8 mouse cellular contexts compared by ENCODE assay signal in the genomic region with DNA sequence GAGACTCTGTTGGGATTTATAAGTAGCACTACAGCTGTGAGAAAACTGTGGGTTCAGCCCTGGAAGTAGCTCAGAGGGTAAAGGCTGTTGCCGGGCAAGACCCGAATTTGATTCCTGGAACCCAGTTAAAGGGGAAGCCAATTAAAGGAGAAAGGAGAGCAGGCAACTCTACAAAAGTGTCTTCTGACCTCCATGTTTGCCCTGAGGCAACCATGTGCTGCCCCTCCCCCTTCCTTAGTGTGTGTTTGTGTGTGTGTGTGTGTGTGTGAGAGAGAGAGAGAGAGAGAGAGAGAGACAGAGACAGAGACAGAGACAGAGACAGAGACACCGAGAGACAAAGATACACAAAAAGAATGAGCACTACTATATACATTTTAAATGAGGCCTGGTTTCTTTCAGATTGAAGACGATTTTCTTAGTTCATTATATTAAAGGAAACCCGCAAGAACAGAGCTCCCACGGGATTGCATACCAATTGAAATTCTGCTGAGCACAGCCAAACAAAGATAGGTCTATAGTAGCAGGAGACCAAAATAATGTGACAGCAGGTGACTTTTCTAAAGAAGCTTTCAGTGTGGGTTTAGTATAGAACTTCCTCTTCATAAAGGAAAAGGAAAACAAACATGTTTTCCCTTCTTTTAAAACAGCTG. TPM values are rescaled to one million over a fixed set of nuclear protein-coding genes. Genes with fewer than 3 reads are reported as not detected.
DNase-seq lines count a peak whose midpoint lies in the region; ATAC-seq and TF ChIP-seq lines count a peak whose summit lies in the region.

No protein-coding gene starts in this region.

- no peaks in the 10 kb centered on the region for H3K36me3 ChIP-seq in forebrain, postnatal 0 days (ENCODE audit: insufficient read depth)
- H3K36me3 ChIP-seq in kidney, embryonic 14.5 days (ENCODE audit: control insufficient read depth, insufficient read depth, low read length), result no peaks in the 10 kb centered on the region
- H3K36me3 ChIP-seq in midbrain, embryonic 14.5 days (ENCODE audit: control insufficient read depth, insufficient read depth, low read length), result no peaks in the 10 kb centered on the region

- no peak overlapping the region for H3K27ac ChIP-seq in forebrain, postnatal 0 days (ENCODE audit: low read depth, low read length)
- peak overlapping the region; percentile 89 for H3K27ac ChIP-seq in kidney, embryonic 14.5 days (ENCODE audit: low read depth, low read length)
- no peak overlapping the region for H3K27ac ChIP-seq in midbrain, embryonic 14.5 days (replicated peaks; ENCODE audit: low read depth, low read length)

- peak overlapping the region; percentile 18; the same call in 1 of the 2 replicates for H3K4me2 ChIP-seq in forebrain, postnatal 0 days (ENCODE audit: low read depth)
- H3K4me2 ChIP-seq in kidney, embryonic 14.5 days (replicated peaks; ENCODE audit: low read depth, low read length), result peak overlapping the region; percentile 42
- peak overlapping the region; percentile 47 for H3K4me2 ChIP-seq in midbrain, embryonic 14.5 days (ENCODE audit: low read length)

- H3K9me3 ChIP-seq in forebrain, postnatal 0 days (ENCODE audit: low read length), result no peaks in the 10 kb centered on the region
- H3K9me3 ChIP-seq in kidney, embryonic 14.5 days (ENCODE audit: control insufficient read depth, low read length), result no peaks in the 10 kb centered on the region
- no peaks in the 10 kb centered on the region for H3K9me3 ChIP-seq in midbrain, embryonic 14.5 days (ENCODE audit: control insufficient read depth, low read length)

- no peaks in the 10 kb centered on the region for H3K27me3 ChIP-seq in forebrain, postnatal 0 days (ENCODE audit: insufficient read depth, low read length)
- H3K27me3 ChIP-seq in kidney, embryonic 14.5 days (ENCODE audit: control insufficient read depth, insufficient read depth, low read length), result no peaks in the 10 kb centered on the region
- H3K27me3 ChIP-seq in midbrain, embryonic 14.5 days (ENCODE audit: control insufficient read depth, insufficient read depth, low read length), result no peaks in the 10 kb centered on the region

- no peak for TF ChIP-seq CTCF in forebrain, postnatal 0 days (IDR thresholded peaks at IDR 0.05; ENCODE audit: low read depth)

- 14% methylated on average over 6 of the region's 6 CpGs for WGBS in forebrain, postnatal 0 days
- WGBS in kidney, embryonic 14.5 days, result 22% methylated on average over 6 of the region's 6 CpGs
- WGBS in midbrain, embryonic 14.5 days, result 24% methylated on average over 6 of the region's 6 CpGs

- H3K4me1 ChIP-seq in forebrain, postnatal 0 days (ENCODE audit: insufficient read depth), result no peaks in the 10 kb centered on the region
- H3K4me1 ChIP-seq in kidney, embryonic 14.5 days (ENCODE audit: control insufficient read depth, insufficient read depth, low read length), result no peaks in the 10 kb centered on the region
- H3K4me1 ChIP-seq in midbrain, embryonic 14.5 days (ENCODE audit: control insufficient read depth, insufficient read depth, low read length), result no peaks in the 10 kb centered on the region

- DNase-seq in thymus, postnatal 14 days, result peak; percentile 42
- no peak for DNase-seq in thymus, adult 18-20 months
- DNase-seq in forebrain, postnatal 0 days, result peak; percentile 12
- peak; percentile 55 for DNase-seq in midbrain, embryonic 14.5 days
- DNase-seq in urinary bladder, postnatal 36 days (ENCODE audit: low spot score in 2 of 2), result no peak
- no peak for DNase-seq in urinary bladder, postnatal 10 days (ENCODE audit: low spot score)
- no peak for DNase-seq in cerebellum, postnatal 14 days

- H3K9ac ChIP-seq in forebrain, postnatal 0 days, result no peak overlapping the region
- no peak overlapping the region; the same call in 1 of the 2 replicates for H3K9ac ChIP-seq in kidney, embryonic 14.5 days (ENCODE audit: low read depth, low read length)
- H3K9ac ChIP-seq in midbrain, embryonic 14.5 days (replicated peaks; ENCODE audit: low read length), result no peak overlapping the region

- ATAC-seq in forebrain, postnatal 0 days, result peak; percentile 14; the same call in 1 of the 2 replicates
- peak; percentile 17; the same call in 1 of the 2 replicates for ATAC-seq in kidney, embryonic 14.5 days (ENCODE audit: low FRiP score, low TSS enrichment)
- 0 out of 2 replicates have a peak, but pooled peaks have one; percentile 22 for ATAC-seq in midbrain, embryonic 14.5 days (ENCODE audit: low FRiP score, low TSS enrichment)

- H3K4me3 ChIP-seq in forebrain, postnatal 0 days (ENCODE audit: low read depth, low read length), result no peak overlapping the region
- peak overlapping the region; percentile 42 for H3K4me3 ChIP-seq in kidney, embryonic 14.5 days (ENCODE audit: low read length)
- no peak overlapping the region for H3K4me3 ChIP-seq in midbrain, embryonic 14.5 days (replicated peaks; ENCODE audit: low read depth, low read length)

RNA-seq across cellular contexts. Expression of gene Selenop, which starts 1.8 kb away (rescaled TPM):
- total RNA-seq in forebrain, postnatal 0 days (2014; rRNA removed), result 207 and 212 TPM in 2 replicates
- polyA plus RNA-seq in forebrain, postnatal 0 days (2015; fragmentation: Nextera tagmentation; extraction: Ambion mirVana), result 171 and 182 TPM in 2 replicates
- 129 and 140 TPM in 2 replicates for polyA plus RNA-seq in kidney, embryonic 14.5 days (2014; fragmentation: Nextera tagmentation; extraction: Ambion mirVana)
- polyA plus RNA-seq in midbrain, embryonic 14.5 days (2014; fragmentation: Nextera tagmentation; extraction: Ambion mirVana), result 47.6 and 131 TPM in 2 replicates

RNA-seq across cellular contexts. Expression of gene Ccdc152, which starts 33.2 kb away (rescaled TPM):
- not detected in 2 replicates for total RNA-seq in forebrain, postnatal 0 days (2014; rRNA removed)
- polyA plus RNA-seq in forebrain, postnatal 0 days (2015; fragmentation: Nextera tagmentation; extraction: Ambion mirVana), result 0.29 and 0.36 TPM in 2 replicates
- polyA plus RNA-seq in kidney, embryonic 14.5 days (2014; fragmentation: Nextera tagmentation; extraction: Ambion mirVana), result 0.41 and 0.57 TPM in 2 replicates
- 0.17 TPM in 1 of 2 replicates, not detected in the other for polyA plus RNA-seq in midbrain, embryonic 14.5 days (2014; fragmentation: Nextera tagmentation; extraction: Ambion mirVana)

Comparison
In these comparisons a context has a peak if more than half of its experiments do, and no peak if none do; other contexts are left out.
1. DNase-seq: peak in thymus, postnatal 14 days (single experiment), forebrain, postnatal 0 days (single experiment) and midbrain, embryonic 14.5 days (single experiment); none in thymus, adult 18-20 months (0 of 2), urinary bladder, postnatal 36 days (0 of 2), urinary bladder, postnatal 10 days (single experiment) and cerebellum, postnatal 14 days (0 of 2).
2. Peak in every context shown above with its lines, with median percentiles within 50 percentile points of each other: ATAC-seq and H3K4me2 ChIP-seq.